Mouse (Mus musculus): ENCODE measurements at regions not wholly inside any gene's neighbourhood (a gene's known extent, or its start where the extent isn't known, plus 50 kb on each side); places are given as distances from the start of the nearest gene placed in this dataset.

- H3K4me1 ChIP-seq, result no peaks in the 10 kb centered on the region
- 75% methylated on average over 9 of the region's 9 CpGs for WGBS
- H3K9ac ChIP-seq, result no peak overlapping the region
- no peak overlapping the region for H3K4me2 ChIP-seq
- H3K27ac ChIP-seq (replicated peaks), result no peak overlapping the region
- no peak for ATAC-seq (ENCODE audit: extremely low read depth, insufficient number of reproducible peaks, low FRiP score, low TSS enrichment)
- H3K36me3 ChIP-seq, result no peaks in the 10 kb centered on the region
- no peak overlapping the region for H3K4me3 ChIP-seq
- no peaks in the 10 kb centered on the region for H3K27me3 ChIP-seq (replicated peaks)
- no peaks in the 10 kb centered on the region for H3K9me3 ChIP-seq
Observed at GRCm38 (mm10) chr1:81652990-81653717, 576.4 kb downstream of the Nyap2 start.

GRCm38 (mm10) chr1:81661245-81661644 is 571.7 kb upstream of the Gm9747 start:
- Histone ChIP-seq H3K9me3 (no peaks in the 10 kb centered on the region), H3K36me3 (no peaks in the 10 kb centered on the region), H3K4me1 (no peaks in the 10 kb centered on the region), H3K27ac (replicated peaks) (no peak overlapping the region), H3K4me2 (no peak overlapping the region), H3K27me3 (replicated peaks) (no peaks in the 10 kb centered on the region), H3K4me3 (no peak overlapping the region), H3K9ac (no peak overlapping the region)
- no peak for ATAC-seq (ENCODE audit: extremely low read depth, insufficient number of reproducible peaks, low FRiP score, low TSS enrichment)
- WGBS, result 62% methylated on average over 4 of the region's 4 CpGs

GRCm38 (mm10) chr1:81671142-81671541 is 561.8 kb upstream of the Gm9747 start:
- Histone ChIP-seq H3K4me1 (no peaks in the 10 kb centered on the region), H3K9ac (no peak overlapping the region), H3K27ac (replicated peaks) (no peak overlapping the region), H3K27me3 (replicated peaks) (no peaks in the 10 kb centered on the region), H3K4me2 (no peak overlapping the region), H3K4me3 (no peak overlapping the region), H3K36me3 (no peaks in the 10 kb centered on the region), H3K9me3 (no peaks in the 10 kb centered on the region)
- ATAC-seq (ENCODE audit: extremely low read depth, insufficient number of reproducible peaks, low FRiP score, low TSS enrichment), result no peak
- WGBS, result 74% methylated on average over 2 of the region's 2 CpGs

GRCm38 (mm10) chr1:81671725-81672124 is 561.2 kb upstream of the Gm9747 start:
- Histone ChIP-seq H3K9ac (no peak overlapping the region), H3K4me3 (no peak overlapping the region), H3K27ac (replicated peaks) (no peak overlapping the region), H3K9me3 (no peaks in the 10 kb centered on the region), H3K4me1 (no peaks in the 10 kb centered on the region), H3K27me3 (replicated peaks) (no peaks in the 10 kb centered on the region), H3K36me3 (no peaks in the 10 kb centered on the region), H3K4me2 (no peak overlapping the region)
- WGBS, result 73% methylated on average over 3 of the region's 3 CpGs
- ATAC-seq (ENCODE audit: extremely low read depth, insufficient number of reproducible peaks, low FRiP score, low TSS enrichment), result no peak

GRCm38 (mm10) chr1:81675576-81676342 is 557.2 kb upstream of the Gm9747 start:
- H3K27ac ChIP-seq (replicated peaks), result no peak overlapping the region
- no peak for ATAC-seq (ENCODE audit: extremely low read depth, insufficient number of reproducible peaks, low FRiP score, low TSS enrichment)
- H3K27me3 ChIP-seq (replicated peaks), result no peaks in the 10 kb centered on the region
- H3K4me3 ChIP-seq, result no peak overlapping the region
- H3K9ac ChIP-seq, result no peak overlapping the region
- H3K4me1 ChIP-seq, result no peaks in the 10 kb centered on the region
- 67% methylated on average over 5 of the region's 5 CpGs for WGBS
- no peaks in the 10 kb centered on the region for H3K9me3 ChIP-seq
- no peak overlapping the region for H3K4me2 ChIP-seq
- no peaks in the 10 kb centered on the region for H3K36me3 ChIP-seq

- no peak for ATAC-seq (ENCODE audit: extremely low read depth, insufficient number of reproducible peaks, low FRiP score, low TSS enrichment)
- H3K4me1 ChIP-seq, result no peaks in the 10 kb centered on the region
- H3K4me3 ChIP-seq, result no peak overlapping the region
- H3K36me3 ChIP-seq, result no peaks in the 10 kb centered on the region
- H3K9ac ChIP-seq, result no peak overlapping the region
- H3K9me3 ChIP-seq, result no peaks in the 10 kb centered on the region; the same call in 1 of the 2 replicates
- WGBS, result 58% methylated on average over 1 of the region's 1 CpGs
- H3K4me2 ChIP-seq, result no peak overlapping the region
- H3K27ac ChIP-seq (replicated peaks), result no peak overlapping the region
- H3K27me3 ChIP-seq (replicated peaks), result no peaks in the 10 kb centered on the region
Observed at GRCm38 (mm10) chr1:81677768-81678400, 555.0 kb upstream of the Gm9747 start.

GRCm38 (mm10) chr1:81696129-81696528 is 536.8 kb upstream of the Gm9747 start:
- no peak overlapping the region for H3K9ac ChIP-seq
- no peak overlapping the region for H3K4me3 ChIP-seq
- ATAC-seq (ENCODE audit: extremely low read depth, insufficient number of reproducible peaks, low FRiP score, low TSS enrichment), result no peak
- peaks cover 5% of the 10 kb centered on the region; the same call in 1 of the 2 replicates for H3K4me1 ChIP-seq
- no peak overlapping the region for H3K27ac ChIP-seq (replicated peaks)
- no peaks in the 10 kb centered on the region; the same call in 1 of the 2 replicates for H3K9me3 ChIP-seq
- no peaks in the 10 kb centered on the region for H3K36me3 ChIP-seq
- no peak overlapping the region for H3K4me2 ChIP-seq
- no peaks in the 10 kb centered on the region for H3K27me3 ChIP-seq (replicated peaks)

- Histone ChIP-seq H3K9me3 (no peaks in the 10 kb centered on the region), H3K36me3 (no peaks in the 10 kb centered on the region), H3K27ac (replicated peaks) (no peak overlapping the region), H3K9ac (no peak overlapping the region), H3K4me1 (no peaks in the 10 kb centered on the region), H3K4me2 (no peak overlapping the region), H3K27me3 (replicated peaks) (no peaks in the 10 kb centered on the region), H3K4me3 (no peak overlapping the region)
- WGBS, result 73% methylated on average over 4 of the region's 4 CpGs
- no peak for ATAC-seq (ENCODE audit: extremely low read depth, insufficient number of reproducible peaks, low FRiP score, low TSS enrichment)
Observed at GRCm38 (mm10) chr1:81709169-81709568, 523.7 kb upstream of the Gm9747 start.

- Histone ChIP-seq H3K9ac (no peak overlapping the region), H3K4me2 (no peak overlapping the region), H3K27ac (replicated peaks) (no peak overlapping the region), H3K9me3 (no peaks in the 10 kb centered on the region), H3K27me3 (replicated peaks) (no peaks in the 10 kb centered on the region), H3K4me3 (no peak overlapping the region), H3K4me1 (no peaks in the 10 kb centered on the region), H3K36me3 (no peaks in the 10 kb centered on the region)
- ATAC-seq (ENCODE audit: extremely low read depth, insufficient number of reproducible peaks, low FRiP score, low TSS enrichment), result no peak
- WGBS, result 83% methylated on average over 6 of the region's 6 CpGs
Observed at GRCm38 (mm10) chr1:81717091-81717490, 515.8 kb upstream of the Gm9747 start.

- no peak for ATAC-seq (ENCODE audit: extremely low read depth, insufficient number of reproducible peaks, low FRiP score, low TSS enrichment)
- H3K4me1 ChIP-seq, result peaks cover 4% of the 10 kb centered on the region
- no peaks in the 10 kb centered on the region for H3K9me3 ChIP-seq
- H3K4me2 ChIP-seq, result no peak overlapping the region
- H3K27ac ChIP-seq (replicated peaks), result no peak overlapping the region
- no peaks in the 10 kb centered on the region for H3K36me3 ChIP-seq
- H3K27me3 ChIP-seq (replicated peaks), result no peaks in the 10 kb centered on the region
- no peak overlapping the region for H3K4me3 ChIP-seq
- no peak overlapping the region for H3K9ac ChIP-seq
Observed at GRCm38 (mm10) chr1:81718233-81718632, 514.7 kb upstream of the Gm9747 start.

- Histone ChIP-seq H3K4me1 (peaks cover 17% of the 10 kb centered on the region), H3K9me3 (no peaks in the 10 kb centered on the region), H3K27me3 (replicated peaks) (no peaks in the 10 kb centered on the region), H3K4me3 (no peak overlapping the region), H3K27ac (replicated peaks) (no peak overlapping the region), H3K4me2 (no peak overlapping the region), H3K36me3 (no peaks in the 10 kb centered on the region), H3K9ac (no peak overlapping the region)
- 23% methylated on average over 2 of the region's 2 CpGs for WGBS
- peak; percentile 25; the same call in 1 of the 2 replicates for ATAC-seq (ENCODE audit: extremely low read depth, insufficient number of reproducible peaks, low FRiP score, low TSS enrichment)
Observed at GRCm38 (mm10) chr1:81724859-81725258, 508.1 kb upstream of the Gm9747 start.

Measured in heart, embryonic 13.5 days (tissue).